Mouse (Mus musculus) layer of hippocampus, adult 2 months (tissue): ENCODE measurements around the gene Brsk2. TPM values are rescaled to one million over a fixed set of nuclear protein-coding genes. Genes with fewer than 3 reads are reported as not detected.

Experiments used
- DNase-seq, 2 experiments: peaks; one replicate each; pipeline ENCODE4 v3.0.0; 2022; ENCODE audit warnings: low spot score in 2 of 2
- H3K27ac ChIP-seq: fragments of 200-600 bp; 2 replicates; pipeline ENCODE4 v1.8.1; 2022
- H3K4me3 ChIP-seq: fragments of 200-600 bp; 2 replicates; pipeline ENCODE4 v1.8.1; 2022; ENCODE audit warnings: mild to moderate bottlenecking
- CTCF ChIP-seq: fragments of 200-600 bp; conservative IDR thresholded peaks from 2 replicates; pipeline ENCODE4 v1.8.1; 2022; ENCODE audit warnings: antibody characterized with exemption, mild to moderate bottlenecking, moderate library complexity
- total RNA-seq, 2 experiments: library from RNA; stranded (reverse); gene quantifications; 2 replicates each; pipeline ENCODE4 v1.2.3; 2021

Gene Brsk2
- total RNA-seq, 2 experiments from 2014 or later = 175 to 181 TPM

- H3K27ac ChIP-seq = peak overlapping the region; percentile 58; the same call in 1 of the 2 replicates
- no peak for DNase-seq
- TF ChIP-seq CTCF = no peak
- no peak overlapping the region for H3K4me3 ChIP-seq
Observed at GRCm38 (mm10) chr7:142001597-142002340, 52.2 kb downstream of the Brsk2 start.

GRCm38 (mm10) chr7:142016562-142016961 lies 67.0 kb downstream of the Brsk2 start:
- Histone ChIP-seq H3K27ac (no peak overlapping the region), H3K4me3 (no peak overlapping the region)
- peak; percentile 31 to 39 for DNase-seq
- peak; percentile 97 for TF ChIP-seq CTCF

GRCm38 (mm10) chr7:142019699-142020098 lies 70.1 kb downstream of the Brsk2 start:
- Histone ChIP-seq H3K4me3 (no peak overlapping the region), H3K27ac (no peak overlapping the region)
- TF ChIP-seq CTCF = peak; percentile 64
- DNase-seq = no peak

GRCm38 (mm10) chr7:142020827-142021226 lies 71.3 kb downstream of the Brsk2 start:
- peak overlapping the region; percentile 32; the same call in 1 of the 2 replicates for H3K27ac ChIP-seq
- H3K4me3 ChIP-seq = no peak overlapping the region
- no peak for TF ChIP-seq CTCF
- no peak for DNase-seq

- TF ChIP-seq CTCF = no peak
- H3K4me3 ChIP-seq = no peak overlapping the region
Observed at GRCm38 (mm10) chr7:142025196-142025595, 75.6 kb downstream of the Brsk2 start.

GRCm38 (mm10) chr7:142025926-142026325 lies 76.4 kb downstream of the Brsk2 start:
- no peak overlapping the region for H3K27ac ChIP-seq
- no peak for DNase-seq
- H3K4me3 ChIP-seq = no peak overlapping the region
- no peak for TF ChIP-seq CTCF

More at GRCm38 (mm10) chr7:142025196-142025595, 75.6 kb downstream of the Brsk2 start:
- no peak overlapping the region for H3K27ac ChIP-seq
- no peak for DNase-seq

- Histone ChIP-seq H3K4me3 (no peak overlapping the region), H3K27ac (no peak overlapping the region)
- DNase-seq = no peak
- no peak for TF ChIP-seq CTCF
Observed at GRCm38 (mm10) chr7:142030073-142030472, 80.5 kb downstream of the Brsk2 start.

GRCm38 (mm10) chr7:142034198-142034597 lies 84.6 kb downstream of the Brsk2 start:
- Histone ChIP-seq H3K27ac (no peak overlapping the region), H3K4me3 (no peak overlapping the region)
- TF ChIP-seq CTCF = no peak
- no peak for DNase-seq

- TF ChIP-seq CTCF = no peak
- no peak overlapping the region for H3K4me3 ChIP-seq
- DNase-seq = no peak
- H3K27ac ChIP-seq = no peak overlapping the region
Observed at GRCm38 (mm10) chr7:142035048-142035811, 85.7 kb downstream of the Brsk2 start.

GRCm38 (mm10) chr7:142037553-142038170 lies 88.1 kb downstream of the Brsk2 start:
- H3K4me3 ChIP-seq = no peak overlapping the region
- H3K27ac ChIP-seq = peak overlapping the region; percentile 18; the same call in 1 of the 2 replicates
- TF ChIP-seq CTCF = peak; percentile 90
- DNase-seq = peak; percentile 11 to 51

- DNase-seq = no peak
- no peak for TF ChIP-seq CTCF
Observed at GRCm38 (mm10) chr7:142040756-142041155, 91.2 kb downstream of the Brsk2 start.

GRCm38 (mm10) chr7:142045344-142045743 lies 95.8 kb downstream of the Brsk2 start:
- H3K4me3 ChIP-seq = no peak overlapping the region
- TF ChIP-seq CTCF = no peak
- no peak for DNase-seq
- H3K27ac ChIP-seq = no peak overlapping the region

More at GRCm38 (mm10) chr7:142040756-142041155, 91.2 kb downstream of the Brsk2 start:
- H3K27ac ChIP-seq = no peak overlapping the region
- no peak overlapping the region for H3K4me3 ChIP-seq

- no peak for TF ChIP-seq CTCF
- no peak for DNase-seq
- no peak overlapping the region for H3K27ac ChIP-seq
- H3K4me3 ChIP-seq = no peak overlapping the region
Observed at GRCm38 (mm10) chr7:142045932-142046331, 96.4 kb downstream of the Brsk2 start.
